Mouse (Mus musculus): ENCODE measurements around the gene Gabrb1. TPM values are rescaled to one million over a fixed set of nuclear protein-coding genes. Genes with fewer than 3 reads are reported as not detected.

The Gabrb1 gene
- total and polyA plus RNA-seq, 3 experiments: 0.03 TPM; not detected in 2

GRCm38 (mm10) chr5:71761105-71761504 lies 103.2 kb downstream of the Gabrb1 start:
- Histone ChIP-seq H3K4me3 (ENCODE audit: control insufficient read depth in 1 of 2, insufficient read depth in 1 of 2, low read depth in 2 of 2, low read length in 2 of 2) (no peak overlapping the region), H3K36me3 (ENCODE audit: control insufficient read depth in 1 of 2, insufficient read depth in 2 of 2, low read length in 2 of 2) (no peaks in the 10 kb centered on the region), H3K4me1 (ENCODE audit: control insufficient read depth in 1 of 2, insufficient read depth in 2 of 2, low read length in 2 of 2) (no peaks in the 10 kb centered on the region), H3K9ac (ENCODE audit: control insufficient read depth, low read depth, low read length, poor library complexity, severe bottlenecking) (no peak overlapping the region), H3K27ac (ENCODE audit: control insufficient read depth, low read depth, low read length) (no peak overlapping the region), H3K79me2 (ENCODE audit: control insufficient read depth, insufficient read depth, low read length, poor library complexity) (no peaks in the 10 kb centered on the region), H3K9me3 (replicated peaks; ENCODE audit: insufficient read depth, low read length) (no peaks in the 10 kb centered on the region), H3K27me3 (ENCODE audit: control insufficient read depth in 1 of 2, insufficient read depth in 2 of 2, low read length in 2 of 2) (no peaks in the 10 kb centered on the region)
- DNase-seq (ENCODE audit: low read depth, low spot score): no peak
- TF ChIP-seq EP300 (IDR thresholded peaks at IDR 0.05; ENCODE audit: low read depth in 1 of 2, low read length in 2 of 2): no peak
- no peak for TF ChIP-seq E2F4 (IDR thresholded peaks at IDR 0.05; ENCODE audit: borderline replicate concordance, low read depth, low read length)
- TF ChIP-seq MXI1 (IDR thresholded peaks at IDR 0.05; ENCODE audit: low read depth, low read length): no peak
- TF ChIP-seq NELFE (IDR thresholded peaks at IDR 0.05; ENCODE audit: low read depth, low read length): no peak
- TF ChIP-seq JUND (IDR thresholded peaks at IDR 0.05; ENCODE audit: low read depth, low read length): no peak
- TF ChIP-seq HCFC1 (IDR thresholded peaks at IDR 0.05; ENCODE audit: low read depth, low read length): no peak
- no peak for TF ChIP-seq ETS1 (IDR thresholded peaks at IDR 0.05; ENCODE audit: low read depth, low read length)
- TF ChIP-seq ZKSCAN1 (IDR thresholded peaks at IDR 0.05; ENCODE audit: low read depth, low read length): no peak
- no peak for TF ChIP-seq UBTF (IDR thresholded peaks at IDR 0.05; ENCODE audit: borderline replicate concordance, insufficient read depth, low read depth, low read length)
- no peak for TF ChIP-seq POLR2AphosphoS5 (IDR thresholded peaks at IDR 0.05; ENCODE audit: borderline replicate concordance, low read depth, low read length)
- no peak for TF ChIP-seq ZMIZ1 (IDR thresholded peaks at IDR 0.05; ENCODE audit: low read depth, low read length)
- TF ChIP-seq USF2 (IDR thresholded peaks at IDR 0.05; ENCODE audit: borderline replicate concordance in 1 of 2, insufficient read depth in 1 of 2, low read depth in 1 of 2, low read length in 2 of 2): no peak
- TF ChIP-seq BHLHE40 (IDR thresholded peaks at IDR 0.05; ENCODE audit: borderline replicate concordance, low read depth, low read length): no peak
- no peak for TF ChIP-seq SIN3A (IDR thresholded peaks at IDR 0.05; ENCODE audit: low read length)
- TF ChIP-seq USF1 (IDR thresholded peaks at IDR 0.05; ENCODE audit: low read depth, low read length): no peak

GRCm38 (mm10) chr5:71781514-71782179 lies 123.7 kb downstream of the Gabrb1 start:
- no peak for DNase-seq (ENCODE audit: low read depth, low spot score)
- H3K4me1 ChIP-seq (ENCODE audit: control insufficient read depth in 1 of 2, insufficient read depth in 2 of 2, low read length in 2 of 2): no peaks in the 10 kb centered on the region
- no peak overlapping the region for H3K4me3 ChIP-seq (ENCODE audit: control insufficient read depth in 1 of 2, insufficient read depth in 1 of 2, low read depth in 2 of 2, low read length in 2 of 2)
- no peak for TF ChIP-seq TCF12 (IDR thresholded peaks at IDR 0.05; ENCODE audit: low read depth, low read length)
- no peak for TF ChIP-seq MAX (IDR thresholded peaks at IDR 0.05; ENCODE audit: low read length)
- TF ChIP-seq MXI1 (IDR thresholded peaks at IDR 0.05; ENCODE audit: low read depth, low read length): no peak
- TF ChIP-seq ELF1 (IDR thresholded peaks at IDR 0.05; ENCODE audit: low read depth, low read length): no peak
- no peak for TF ChIP-seq JUND (IDR thresholded peaks at IDR 0.05; ENCODE audit: low read depth, low read length)
- no peak for TF ChIP-seq CTCF (IDR thresholded peaks at IDR 0.05 in 2 of 3, conservative IDR thresholded peaks at IDR 0.05 in 1 of 3; ENCODE audit: control insufficient read depth in 1 of 3, insufficient read depth in 1 of 3, low read depth in 2 of 3, low read length in 3 of 3, poor library complexity in 1 of 3, severe bottlenecking in 1 of 3)
- no peak for TF ChIP-seq TBP (IDR thresholded peaks at IDR 0.05; ENCODE audit: low read depth, low read length)
- TF ChIP-seq USF2 (IDR thresholded peaks at IDR 0.05; ENCODE audit: borderline replicate concordance in 1 of 2, insufficient read depth in 1 of 2, low read depth in 1 of 2, low read length in 2 of 2): no peak
- no peak for TF ChIP-seq MEF2A (IDR thresholded peaks at IDR 0.05; ENCODE audit: extremely low read depth, insufficient replicate concordance, low read depth, low read length, poor library complexity, severe bottlenecking)
- TF ChIP-seq MYC (IDR thresholded peaks at IDR 0.05; ENCODE audit: low read depth, low read length): no peak
- TF ChIP-seq MAFK (IDR thresholded peaks at IDR 0.05; ENCODE audit: borderline replicate concordance, low read depth, low read length): no peak
- no peak for TF ChIP-seq TAL1 (IDR thresholded peaks at IDR 0.05; ENCODE audit: low read length)
- H3K27me3 ChIP-seq (ENCODE audit: control insufficient read depth in 1 of 2, insufficient read depth in 2 of 2, low read length in 2 of 2): no peaks in the 10 kb centered on the region
- no peaks in the 10 kb centered on the region for H3K9me3 ChIP-seq (replicated peaks; ENCODE audit: insufficient read depth, low read length)
- H3K9ac ChIP-seq (ENCODE audit: control insufficient read depth, low read depth, low read length, poor library complexity, severe bottlenecking): no peak overlapping the region
- H3K79me2 ChIP-seq (ENCODE audit: control insufficient read depth, insufficient read depth, low read length, poor library complexity): no peaks in the 10 kb centered on the region
- H3K36me3 ChIP-seq (ENCODE audit: control insufficient read depth in 1 of 2, insufficient read depth in 2 of 2, low read length in 2 of 2): no peaks in the 10 kb centered on the region
- no peak overlapping the region for H3K27ac ChIP-seq (ENCODE audit: control insufficient read depth, low read depth, low read length)

Data from MEL (cell line).